Mouse (Mus musculus) neutrophil, adult 5-6 weeks (primary cell): ENCODE data around the gene Thumpd2. TPM values are rescaled to one million over a fixed set of nuclear protein-coding genes. Genes with fewer than 3 reads are reported as not detected.

Source experiments
- ATAC-seq: fragments of 151-379, 151-347 bp; 2 replicates; pipeline ENCODE4 v1.8.0; 2017; ENCODE audit warnings: mild to moderate bottlenecking, moderate TSS enrichment; ENCODE audit not compliant: insufficient number of reproducible peaks, poor library complexity, low FRiP score, severe bottlenecking; ENCODE audit errors: extremely low read depth
- total RNA-seq: library from RNA; stranded (forward); fragments of 200-1000 nt; gene quantifications from 2 replicates; pipeline ENCODE4 v1.2.3, GENCODE M21; 2017

Thumpd2 gene
- 7.5 and 8.1 TPM in 2 replicates for total RNA-seq

DNA sequence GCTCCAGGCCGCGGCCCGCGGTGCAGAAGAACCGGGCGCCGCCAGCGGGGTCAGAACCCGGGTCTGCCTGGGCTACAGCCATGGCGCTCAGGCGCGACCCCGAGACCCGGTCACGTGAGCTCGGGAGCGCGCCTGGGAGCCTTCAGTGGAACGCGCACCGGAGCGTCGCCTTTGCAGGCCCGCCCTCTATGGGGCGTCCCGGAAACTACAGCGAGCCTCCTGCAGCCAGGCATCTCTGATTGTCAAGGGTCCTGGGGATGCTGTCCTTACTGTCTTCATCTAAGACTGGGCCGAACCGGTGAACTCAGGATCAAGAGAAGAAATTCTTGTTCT, at the start of gene Thumpd2:
Gene Thumpd2 (minus strand): TSS at position 104 of the 333 bp plus-strand sequence.
- peak; percentile 88 for ATAC-seq

DNA sequence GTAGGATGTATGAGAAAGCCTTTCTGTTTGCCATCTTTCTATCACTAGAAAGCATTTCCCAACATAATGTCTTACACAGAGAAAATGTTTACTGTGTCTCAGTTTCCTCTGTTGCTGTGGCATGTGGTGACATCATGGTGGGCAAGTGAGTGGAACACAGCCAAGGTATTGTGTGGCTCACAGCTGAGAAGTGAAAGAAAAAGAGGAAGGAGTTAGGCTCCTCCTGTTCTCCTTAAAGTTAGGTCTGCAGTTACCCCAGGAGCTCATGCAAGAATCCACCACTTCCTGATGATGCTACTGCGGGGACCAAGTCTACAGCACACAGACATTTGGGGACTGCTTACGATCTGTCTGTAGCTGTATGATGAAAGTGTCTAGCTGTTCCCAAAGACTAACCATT, 39.4 kb upstream of the Thumpd2 start:
- ATAC-seq: no peak

DNA sequence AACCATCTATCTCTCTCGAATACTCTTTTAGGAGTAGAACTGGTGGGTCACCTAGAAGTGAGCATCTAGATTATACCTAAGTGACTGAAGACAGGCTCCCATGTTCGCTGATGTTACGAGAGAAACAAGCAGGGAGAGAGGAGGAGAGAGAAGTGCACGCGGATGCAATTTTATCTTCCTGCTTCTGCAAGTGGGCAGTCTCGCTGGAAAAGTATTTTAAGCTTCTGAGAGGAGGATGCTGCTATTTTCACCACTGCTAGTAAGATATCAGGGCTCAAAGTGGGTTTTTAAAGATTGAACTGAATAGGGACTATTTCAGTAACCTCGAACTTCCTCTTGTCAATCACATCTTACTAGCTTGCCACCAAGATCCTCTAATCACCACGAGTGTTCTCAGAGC, 38.0 kb upstream of the Thumpd2 start:
- no peak for ATAC-seq

DNA sequence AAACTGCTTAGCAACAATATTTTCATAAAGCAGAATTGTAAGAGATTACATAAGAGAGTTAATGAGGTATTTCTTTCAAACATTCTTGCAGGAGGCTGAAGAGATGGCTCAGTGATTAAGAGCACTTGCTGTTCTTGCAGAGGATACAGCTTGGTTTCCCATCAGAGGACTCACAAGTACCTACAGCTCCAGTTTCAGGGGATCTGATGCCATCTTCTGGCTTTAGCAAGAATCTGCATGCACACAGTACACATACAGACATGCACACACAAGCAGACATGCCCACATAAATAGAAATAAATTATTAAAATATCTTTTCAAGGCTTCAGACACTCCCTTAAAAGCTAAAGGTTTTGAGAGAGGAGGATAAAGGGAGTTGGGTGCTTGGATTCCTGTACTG, 33.6 kb upstream of the Thumpd2 start:
- ATAC-seq: no peak

DNA sequence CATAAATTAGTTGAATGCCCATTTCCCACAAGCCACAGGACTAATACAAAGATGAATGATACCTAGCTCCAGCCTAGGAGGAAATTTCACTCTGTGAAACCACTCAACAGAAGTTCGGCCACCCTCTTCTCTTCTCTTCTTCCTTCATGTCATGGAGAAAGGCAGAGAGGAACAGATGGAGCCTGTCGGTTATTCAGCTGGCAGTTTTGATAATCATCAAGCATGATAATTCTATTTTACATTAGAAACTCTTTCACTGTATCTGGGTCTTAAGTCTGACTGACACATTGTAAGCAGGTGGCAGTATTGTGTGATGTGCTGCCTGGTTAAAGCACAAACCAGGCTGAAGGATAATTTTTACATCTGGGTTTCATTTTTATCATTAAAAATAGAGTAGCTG, 31.6 kb upstream of the Thumpd2 start:
- ATAC-seq: no peak

DNA sequence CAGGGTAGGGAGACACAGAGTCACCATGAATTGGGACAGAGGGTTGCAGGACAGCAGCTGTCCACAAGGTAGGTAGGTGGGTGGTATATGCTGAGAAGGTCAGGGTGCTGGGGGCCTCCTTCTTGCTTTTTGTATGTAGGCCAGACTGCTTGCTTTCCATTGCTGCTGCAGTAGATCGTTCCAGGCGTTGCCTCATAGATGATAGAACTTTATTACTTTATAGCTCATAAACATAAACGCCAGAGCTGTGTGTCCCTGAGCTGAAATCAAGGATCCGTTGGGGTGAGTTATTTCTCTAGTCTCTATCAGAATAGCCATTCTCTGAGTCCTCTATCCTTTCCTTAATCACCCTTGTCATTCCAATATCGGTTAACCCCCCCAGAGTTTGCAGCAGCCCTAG, 27.9 kb upstream of the Thumpd2 start:
- ATAC-seq: no peak

DNA sequence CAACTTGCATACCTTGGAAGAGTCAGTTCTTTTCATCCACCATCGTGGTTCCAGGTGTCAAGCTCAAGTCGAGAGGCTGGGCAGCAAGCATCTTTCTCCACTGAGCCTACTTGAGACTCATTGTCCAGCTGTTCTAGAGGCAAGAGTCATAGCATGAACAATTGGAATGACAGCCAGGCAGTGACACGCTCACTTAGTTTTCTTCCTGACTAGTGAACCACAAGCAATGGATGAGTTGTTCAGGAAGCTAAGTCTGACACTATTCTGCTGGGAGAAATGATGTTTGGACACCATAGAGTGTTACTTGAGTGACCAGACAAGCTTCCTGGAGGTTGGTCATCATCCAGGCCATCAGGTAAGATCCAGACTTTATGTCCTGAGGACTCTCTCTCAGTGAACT, 24.0 kb upstream of the Thumpd2 start:
- ATAC-seq: no peak

DNA sequence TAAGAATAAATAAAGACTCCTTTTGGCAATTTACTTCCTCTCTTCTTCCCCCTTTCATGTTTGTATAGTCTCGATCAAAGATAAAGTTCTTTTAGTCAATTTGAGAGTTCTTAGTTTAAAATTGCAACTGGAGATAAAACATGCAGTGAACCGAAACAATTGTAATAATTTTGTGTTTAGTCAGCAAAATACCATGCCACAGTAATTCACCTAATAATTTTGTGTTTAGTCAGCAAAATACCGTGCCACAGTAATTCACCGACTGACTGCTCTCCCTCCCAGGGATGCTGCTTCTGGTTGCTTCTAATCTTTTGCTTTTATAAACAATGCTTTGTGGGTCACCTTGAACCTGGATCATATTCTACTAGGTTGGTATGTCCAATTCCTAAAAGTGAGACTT, 22.9 kb upstream of the Thumpd2 start:
- ATAC-seq: no peak

DNA sequence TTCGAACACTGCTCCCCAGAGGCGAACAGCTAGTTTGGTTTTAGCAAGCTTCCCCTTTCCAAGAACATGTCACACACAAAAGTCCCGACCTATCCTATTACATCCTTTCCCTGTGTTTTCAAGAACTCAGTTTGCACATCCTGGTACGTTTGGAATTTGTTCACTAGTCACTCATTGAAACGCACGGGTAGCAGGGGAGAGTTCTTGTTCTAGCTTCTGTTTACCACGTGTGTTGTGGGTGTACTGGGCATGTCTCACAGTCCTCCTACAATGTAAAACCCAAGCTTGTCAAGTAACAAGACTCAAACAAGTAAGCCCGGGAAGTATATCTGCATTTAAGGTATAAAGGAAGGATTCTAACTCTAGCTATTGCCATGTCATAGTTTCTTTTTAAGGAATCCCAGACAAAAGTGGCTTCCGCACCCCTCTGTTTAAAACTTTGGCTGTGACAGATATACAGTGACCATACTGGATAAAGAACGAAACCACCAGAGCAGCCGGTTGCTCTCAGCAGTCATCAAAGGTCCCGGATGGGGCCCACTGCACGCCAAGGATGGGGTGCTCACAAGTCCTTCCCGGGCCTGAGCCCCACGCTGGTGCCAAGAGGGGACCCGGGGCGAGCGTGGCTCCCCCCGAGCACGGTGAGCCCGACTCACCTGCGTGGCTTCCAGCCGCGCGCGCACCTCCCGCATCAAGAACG, 453 bp downstream of the Thumpd2 start:
- peak; percentile 30; the same call in 1 of the 2 replicates for ATAC-seq

DNA sequence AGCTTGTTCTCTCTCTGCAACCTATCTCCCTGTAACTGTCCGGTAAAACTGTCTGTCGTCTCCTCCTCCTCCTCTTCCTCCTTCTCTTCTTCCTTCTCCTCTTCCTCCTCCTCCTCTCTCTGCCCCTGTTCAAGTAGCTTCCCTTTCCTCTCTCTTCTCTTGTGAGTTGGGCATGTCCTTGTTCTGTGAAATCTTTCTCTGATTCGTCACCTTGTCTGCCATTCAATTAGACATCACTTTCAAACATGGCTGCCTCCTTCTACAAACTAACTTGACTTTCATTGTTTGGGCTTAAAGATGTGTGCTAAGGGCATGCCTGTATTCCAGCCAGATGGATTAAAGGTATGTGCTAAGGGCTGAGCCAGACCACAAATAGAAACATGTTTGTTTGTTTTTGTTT, 1.5 kb downstream of the Thumpd2 start:
- ATAC-seq: no peak

DNA sequence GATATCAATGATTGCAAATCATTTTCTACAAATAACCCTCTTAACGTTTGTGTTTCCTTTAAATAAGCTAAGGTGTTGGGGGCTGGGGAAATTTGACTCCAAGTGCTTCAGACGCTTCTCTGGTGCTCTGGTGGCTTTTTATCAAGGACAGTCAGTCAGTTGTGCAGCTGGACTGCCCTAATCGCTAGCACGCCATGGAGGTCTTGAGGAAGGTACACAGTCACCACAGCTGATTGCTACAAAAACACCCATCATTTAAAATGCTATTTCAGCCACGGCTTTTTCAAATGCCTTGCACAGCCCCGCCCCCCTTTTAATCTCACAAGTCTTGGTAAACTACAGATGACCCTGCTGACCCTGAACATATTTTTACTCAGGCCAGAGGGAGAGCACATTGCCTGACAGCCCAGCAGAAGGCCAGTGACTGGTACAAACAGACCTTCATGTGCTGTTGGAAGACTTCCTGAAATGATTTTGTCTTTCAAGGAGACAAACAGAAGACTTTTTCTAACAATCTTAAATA, 2.5 kb downstream of the Thumpd2 start:
- no peak for ATAC-seq

DNA sequence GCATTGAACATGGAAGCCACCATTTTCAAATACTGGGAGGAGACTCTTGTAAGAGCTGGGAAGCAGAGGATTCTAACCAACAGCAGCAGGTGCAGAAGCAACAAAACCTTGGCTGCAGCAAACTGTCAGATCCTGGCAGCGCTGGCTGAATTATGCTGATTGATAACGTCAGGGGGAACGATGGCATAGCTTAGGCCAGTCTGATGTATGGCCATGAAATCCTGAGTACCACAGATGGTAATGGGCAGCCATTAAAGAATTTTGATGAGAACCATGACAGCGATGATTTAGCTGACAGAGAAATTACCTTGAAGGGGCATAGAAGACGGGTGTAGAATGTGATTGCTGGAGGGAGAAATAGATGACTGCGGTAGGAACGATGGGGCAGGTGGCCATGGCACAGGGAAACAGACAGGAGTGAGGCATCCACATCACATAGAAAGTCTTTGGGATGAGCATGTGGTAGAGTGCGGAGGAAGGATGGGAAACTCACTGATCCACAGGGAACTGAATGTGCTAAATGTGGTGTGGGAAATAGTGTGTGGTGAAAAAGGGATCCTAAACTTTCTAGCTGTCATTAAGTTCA, 8.0 kb downstream of the Thumpd2 start:
- no peak for ATAC-seq

DNA sequence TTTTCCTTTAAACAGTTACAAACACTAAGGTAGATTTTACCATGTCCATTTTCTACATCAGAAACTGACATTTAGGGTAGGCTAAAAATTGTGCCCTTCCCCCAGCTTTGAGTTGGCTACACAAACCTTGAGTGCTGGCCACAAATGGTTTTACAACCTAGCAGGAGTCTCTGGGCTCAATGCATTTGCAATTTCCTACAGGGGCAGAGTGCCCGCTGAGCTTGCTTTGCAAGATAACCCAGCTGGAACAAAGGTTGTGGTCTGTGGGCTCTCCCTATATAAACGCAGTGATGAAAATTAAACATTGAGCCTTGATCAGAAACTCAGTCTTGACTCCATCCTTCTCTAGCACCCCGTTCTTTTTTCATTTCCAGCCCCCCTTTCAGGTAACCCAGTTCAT, 8.8 kb downstream of the Thumpd2 start:
- no peak for ATAC-seq

DNA sequence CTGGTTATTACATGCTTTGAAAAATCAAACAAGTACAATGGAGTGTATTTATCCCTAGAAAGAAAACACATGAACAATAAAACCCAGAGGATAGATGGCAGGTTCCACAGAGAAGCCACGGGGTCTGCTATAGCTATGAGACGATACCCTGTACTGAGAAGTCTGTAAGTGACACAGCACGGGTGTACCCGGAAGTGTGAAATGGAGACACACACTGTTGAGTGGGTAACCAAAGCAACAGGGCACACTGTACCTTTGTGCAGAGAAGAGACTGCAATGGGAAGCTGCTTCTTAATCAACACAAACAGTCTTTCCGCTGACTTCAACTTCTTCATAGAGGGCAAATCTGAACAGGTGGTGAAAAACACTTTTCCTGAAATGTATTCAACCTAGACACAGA, 9.4 kb downstream of the Thumpd2 start:
- ATAC-seq: no peak

DNA sequence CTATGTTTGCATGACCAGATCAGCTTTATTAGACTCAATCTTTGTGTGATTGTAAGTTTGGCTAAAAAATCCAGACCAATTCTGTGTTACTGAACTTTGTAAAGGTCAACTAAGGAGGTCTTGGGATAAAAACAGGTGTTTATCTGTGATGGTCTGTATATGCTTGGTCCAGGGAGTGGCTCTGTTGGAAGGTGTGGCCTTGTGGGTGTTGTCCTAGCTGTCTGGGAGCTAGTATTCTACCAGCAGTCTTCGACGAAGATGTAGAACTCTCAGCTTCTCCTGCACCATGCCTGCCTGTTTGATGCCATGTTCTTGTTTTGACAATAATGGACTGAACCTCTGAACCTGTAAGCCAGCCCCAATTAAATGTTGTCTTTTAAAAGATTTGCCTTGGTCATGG, 11.6 kb downstream of the Thumpd2 start:
- ATAC-seq: no peak

DNA sequence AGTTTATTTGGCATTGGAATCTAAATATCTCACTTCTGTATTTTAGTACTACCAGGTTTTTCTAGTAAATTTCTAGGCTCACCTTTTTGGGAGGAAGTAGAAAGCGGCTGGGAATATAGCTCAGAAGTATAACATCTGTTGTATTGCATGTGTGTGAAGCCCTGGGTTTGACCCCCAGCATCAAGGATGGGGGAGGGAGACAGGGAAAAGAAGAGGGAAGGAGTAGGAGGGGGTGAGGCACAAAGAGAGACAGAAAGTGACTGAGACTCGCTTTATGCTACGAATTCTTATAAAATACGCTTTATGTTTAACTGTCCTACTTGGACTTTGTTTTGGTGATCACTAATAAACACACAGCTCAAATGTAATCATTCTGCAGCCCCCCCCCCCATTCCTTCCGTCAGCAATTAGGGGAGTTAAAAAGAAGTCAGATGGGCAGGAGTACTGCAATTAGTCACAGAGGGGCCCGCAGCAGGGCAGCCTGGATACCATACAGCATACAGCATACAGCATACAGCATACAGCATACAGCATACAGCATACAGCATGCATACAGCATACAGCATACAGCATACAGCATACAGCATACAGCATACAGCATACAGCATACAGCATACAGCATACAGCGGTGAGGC, 16.8 kb downstream of the Thumpd2 start:
- no peak for ATAC-seq

DNA sequence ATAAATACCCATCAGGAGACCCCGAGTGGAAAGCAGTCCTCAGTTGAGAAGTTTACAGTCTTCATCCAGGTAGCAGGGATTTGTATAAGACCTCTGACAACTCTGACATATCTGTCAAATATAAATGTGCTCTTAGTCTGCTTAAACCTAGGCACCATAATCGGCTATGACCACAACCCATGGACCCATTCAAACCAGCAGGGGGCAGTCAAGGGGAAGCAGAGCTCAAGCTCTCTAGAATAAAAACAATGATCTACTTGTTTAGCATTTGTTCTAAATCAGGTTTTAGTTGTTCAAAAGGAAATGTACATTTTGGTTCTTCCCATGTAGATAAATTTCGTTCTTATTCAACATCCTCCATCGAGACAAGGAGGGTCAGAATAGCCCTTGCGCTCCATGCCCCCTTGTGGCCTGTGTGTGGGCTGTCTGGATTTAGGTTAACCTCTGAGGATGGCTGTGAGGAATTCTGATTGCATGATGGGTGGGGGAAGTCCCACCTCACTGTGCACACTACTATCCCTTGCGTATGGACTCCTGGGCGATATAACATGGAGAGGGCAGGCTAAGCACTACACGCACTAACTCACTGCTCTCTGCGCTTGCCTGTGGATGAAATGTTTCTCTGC, 19.2 kb downstream of the Thumpd2 start:
- ATAC-seq: no peak

DNA sequence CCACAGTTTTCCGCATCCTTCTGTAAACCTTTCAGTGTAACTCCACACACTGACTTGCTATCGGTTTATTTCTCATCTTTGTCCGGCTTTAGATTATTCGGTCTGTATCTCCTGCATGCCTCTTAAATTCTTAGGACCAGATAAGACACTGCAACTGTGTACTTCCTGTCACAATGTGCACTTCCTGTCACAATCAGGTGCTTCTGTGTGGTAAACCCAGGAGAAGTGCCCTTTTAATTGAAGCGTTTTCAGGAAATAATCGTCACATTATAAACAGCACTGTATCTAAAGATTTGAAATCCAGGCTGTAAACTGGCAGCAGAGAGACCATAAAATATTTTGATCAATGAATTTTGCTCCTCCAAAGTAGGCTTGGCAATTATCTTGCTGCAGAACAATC, 19.8 kb downstream of the Thumpd2 start:
- ATAC-seq: no peak

DNA sequence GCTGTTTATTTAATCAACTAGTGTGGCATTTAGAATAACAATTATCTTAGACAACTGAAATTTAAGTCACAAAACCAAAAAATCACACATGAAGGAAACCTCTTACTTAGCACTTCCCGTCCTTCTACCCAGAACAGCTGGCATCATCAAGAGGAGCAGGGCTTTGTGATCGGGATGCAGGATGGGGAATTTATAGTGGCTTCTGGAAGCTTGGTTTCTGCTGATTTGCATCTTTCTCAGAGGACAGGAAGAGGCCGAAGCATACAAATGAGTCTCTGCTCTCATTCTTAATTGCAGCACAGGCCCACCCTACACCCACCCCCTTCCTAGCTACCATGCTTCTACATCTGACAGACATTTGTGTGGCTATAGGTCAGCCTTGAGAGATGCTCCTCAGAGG, 20.5 kb downstream of the Thumpd2 start:
- ATAC-seq: no peak

DNA sequence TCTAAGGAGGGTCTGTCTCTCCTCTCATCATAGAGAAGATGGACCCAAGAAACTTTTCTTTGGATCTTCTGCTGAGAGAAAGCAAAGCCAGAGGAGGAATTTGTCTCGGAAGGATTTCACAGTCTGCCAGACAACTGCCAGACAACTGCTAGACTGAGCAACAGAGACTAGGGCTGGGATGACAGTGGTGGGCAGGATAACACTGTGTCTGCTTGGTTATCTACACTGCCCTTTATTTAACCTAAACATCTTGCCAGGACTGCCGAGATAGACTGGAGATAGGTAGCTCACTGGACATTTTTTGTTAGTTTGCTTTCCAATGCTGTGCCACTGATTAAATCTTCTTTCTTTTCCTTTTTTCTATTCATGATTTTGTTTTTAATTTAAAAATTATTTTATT, 23.2 kb downstream of the Thumpd2 start:
- ATAC-seq: no peak
